8 mouse cellular contexts compared by ENCODE assay signal in the genomic region with DNA sequence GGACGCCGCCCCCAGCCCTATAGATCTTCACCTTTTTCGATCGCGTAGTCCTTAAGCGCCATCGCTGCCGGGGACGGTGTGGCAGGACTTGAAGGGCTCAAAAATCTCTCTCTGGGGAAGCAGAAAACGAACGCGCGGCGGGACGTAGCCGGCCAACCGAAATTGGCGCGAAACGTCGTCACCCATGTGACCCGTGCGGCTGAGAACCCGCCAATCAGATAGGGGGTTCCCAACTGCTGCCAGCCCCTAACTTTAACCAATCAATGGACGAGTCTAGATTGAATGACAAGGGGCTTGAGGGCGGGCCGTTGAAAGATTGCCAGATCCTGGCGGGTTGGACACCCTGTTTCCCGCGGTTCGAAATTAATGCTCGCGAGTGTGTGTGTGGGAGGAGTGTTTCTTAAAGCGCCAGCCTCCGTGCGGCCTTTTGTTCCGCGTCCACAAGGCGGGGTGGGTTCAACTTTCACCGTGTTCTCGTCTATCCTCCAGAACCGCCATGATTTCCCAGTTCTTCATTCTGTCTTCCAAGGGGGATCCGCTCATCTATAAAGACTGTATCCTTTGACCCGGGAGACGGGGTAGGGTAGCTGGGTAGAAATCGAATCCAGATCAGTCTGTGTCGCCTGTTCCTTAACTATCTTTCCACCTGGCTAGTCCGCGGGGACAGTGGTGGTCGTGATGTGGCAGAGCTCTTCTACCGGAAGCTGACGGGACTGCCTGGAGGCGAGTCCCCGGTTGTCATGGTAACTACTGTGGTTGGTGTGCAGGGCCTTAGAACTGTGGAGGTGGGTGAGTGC. TPM values are rescaled to one million over a fixed set of nuclear protein-coding genes. Genes with fewer than 3 reads are reported as not detected.
DNase-seq lines count a peak whose midpoint lies in the region; ATAC-seq lines count a peak whose summit lies in the region.

A gene (plus strand): TSS at position 308 of the 797 bp plus-strand sequence.
A gene (minus strand): TSS at position 728 of the 797 bp plus-strand sequence.

- peak within 1 kb of the TSS; percentile 90 for H3K27ac ChIP-seq in hindbrain, embryonic 14.5 days

- H3K4me2 ChIP-seq in hindbrain, embryonic 14.5 days (replicated peaks), result peak within 1 kb of the TSS; percentile 99

- under 1% methylated on average over 54 of the region's 54 CpGs for WGBS in hindbrain, embryonic 14.5 days

- peaks cover 22% of the 10 kb centered on the region for H3K4me1 ChIP-seq in hindbrain, embryonic 14.5 days (replicated peaks; ENCODE audit: control insufficient read depth, insufficient read depth, low read length)

- H3K27me3 ChIP-seq in hindbrain, embryonic 14.5 days (ENCODE audit: control insufficient read depth, insufficient read depth, low read length), result no peaks in the 10 kb centered on the region

- H3K9ac ChIP-seq in hindbrain, embryonic 14.5 days, result peak within 1 kb of the TSS; percentile 71

- DNase-seq in R1 (ENCODE audit: low read depth, low spot score), result peak; percentile 100
- peak; percentile 99 for DNase-seq in cerebellum, postnatal 25 days
- peak; percentile 94 to 97 for DNase-seq in frontal cortex, postnatal 25 days (ENCODE audit: low spot score in 2 of 2)
- DNase-seq in hindbrain, embryonic 14.5 days (ENCODE audit: low spot score), result peak; percentile 96
- peak; percentile 98 for DNase-seq in layer of hippocampus, postnatal 36 days
- peak; percentile 99 for DNase-seq in lung, postnatal 36 days
- peak; percentile 99 for DNase-seq in retina, postnatal 1 day
- peak; percentile 97 to 98 for DNase-seq in urinary bladder, adult 18-20 months (ENCODE audit: low spot score in 2 of 2)

- ATAC-seq in hindbrain, embryonic 14.5 days (ENCODE audit: low FRiP score), result peak; percentile 91

- no peaks in the 10 kb centered on the region for H3K9me3 ChIP-seq in hindbrain, embryonic 14.5 days (ENCODE audit: control insufficient read depth, low read length)

- H3K36me3 ChIP-seq in hindbrain, embryonic 14.5 days (replicated peaks; ENCODE audit: control insufficient read depth, insufficient read depth), result peaks cover 58% of the 10 kb centered on the region

- H3K4me3 ChIP-seq in hindbrain, embryonic 14.5 days (replicated peaks; ENCODE audit: low read length), result peak within 1 kb of the TSS; percentile 84

RNA-seq across cellular contexts. Expression of the first gene that starts in this region (rescaled TPM):
- polyA plus RNA-seq in hindbrain, embryonic 14.5 days (2014; fragmentation: Nextera tagmentation; extraction: Ambion mirVana), result 15.2 and 15.5 TPM in 2 replicates
- total RNA-seq in layer of hippocampus, postnatal 36 days (2021), result 10 to 100 TPM; 19.3 to 29.6 TPM

RNA-seq across cellular contexts. Expression of the second gene that starts in this region (rescaled TPM):
- 71.6 and 78.1 TPM in 2 replicates for polyA plus RNA-seq in hindbrain, embryonic 14.5 days (2014; fragmentation: Nextera tagmentation; extraction: Ambion mirVana)
- 10 to 100 TPM; 14.5 to 17.4 TPM for total RNA-seq in layer of hippocampus, postnatal 36 days (2021)

Comparison
In these comparisons a context has a peak if more than half of its experiments do, and no peak if none do; other contexts are left out.
1. Peak in every context shown above with its lines: DNase-seq, ATAC-seq, H3K4me3 ChIP-seq and H3K27ac ChIP-seq.